Mouse (Mus musculus) heart, adult 2 months (tissue): ENCODE results near the gene Cplane1.

Experiments used
- CTCF ChIP-seq: fragments of 200-600 bp; IDR thresholded peaks from 2 replicates; pipeline ENCODE4 v1.8.1; 2022; ENCODE audit warnings: antibody characterized with exemption, mild to moderate bottlenecking, moderate library complexity
- EP300 ChIP-seq: fragments of 200-500 bp; IDR thresholded peaks from 2 replicates; pipeline ENCODE4 v1.6.1; 2011; ENCODE audit warnings: low read depth, low read length, control low read depth; ENCODE audit not compliant: insufficient read depth

- no peak for TF ChIP-seq CTCF
- TF ChIP-seq EP300: no peak
These were observed 400 bp downstream of the Cplane1 start for GRCm38 (mm10) chr15:8169266-8169746.
